Mouse (Mus musculus) spleen, adult 2 months (tissue): ENCODE data around the gene Prkd2. TPM values are rescaled to one million over a fixed set of nuclear protein-coding genes. Genes with fewer than 3 reads are reported as not detected.

Experiments used
- DNase-seq, 2 experiments: peaks; one replicate each; pipeline versions ENCODE4 v3.0.0 to v3.0.0-alpha.2; 2012 to 2021; ENCODE audit warnings: low spot score in 2 of 2, low read depth in 1 of 2
- H3K27ac ChIP-seq: fragments of 200-500 bp; 2 replicates; pipeline ENCODE4 v1.5.1; 2012; ENCODE audit warnings: low read length, inconsistent platforms; ENCODE audit not compliant: insufficient read depth
- H3K27me3 ChIP-seq: fragments of 200-500 bp; 2 replicates; pipeline ENCODE4 v1.6.1; 2012; ENCODE audit warnings: mild to moderate bottlenecking, moderate library complexity, low read length, inconsistent platforms; ENCODE audit not compliant: control insufficient read depth, insufficient read depth
- H3K36me3 ChIP-seq: fragments of 200-500 bp; 2 replicates; pipeline ENCODE4 v1.6.1; 2012; ENCODE audit warnings: mild to moderate bottlenecking, low read length, inconsistent platforms; ENCODE audit not compliant: control insufficient read depth, insufficient read depth
- H3K4me1 ChIP-seq: fragments of 200-500 bp; 2 replicates; pipeline ENCODE4 v1.6.1; 2011; ENCODE audit warnings: inconsistent platforms; ENCODE audit not compliant: control insufficient read depth, insufficient read depth, insufficient read length
- H3K4me3 ChIP-seq: fragments of 200-500 bp; 2 replicates; pipeline ENCODE4 v1.5.1; 2011; ENCODE audit warnings: mild to moderate bottlenecking, inconsistent platforms; ENCODE audit not compliant: insufficient read depth, insufficient read length; ENCODE audit errors: extremely low read depth
- CTCF ChIP-seq: fragments of 200-500 bp; IDR thresholded peaks from 2 replicates; pipeline ENCODE4 v1.5.1; 2011; ENCODE audit warnings: mild to moderate bottlenecking, inconsistent platforms; ENCODE audit not compliant: insufficient read depth, insufficient read length, insufficient replicate concordance; ENCODE audit errors: extremely low read depth
- POLR2A ChIP-seq: fragments of 200-500 bp; IDR thresholded peaks from 2 replicates; pipeline ENCODE4 v1.6.1; 2011; ENCODE audit warnings: low read depth, low read length, inconsistent platforms
- WGBS: fragments of 180-500 bp; shearing (Covaris S2); methylation state at CpG from one replicate; pipeline ENCODE4 v1.1.7; 2018; 5-methylcytosine and 5-hydroxymethylcytosine counted together
- polyA plus RNA-seq: library from polyadenylated mRNA; depleted of rRNA; stranded (reverse); fragments of >200 nt; gene quantifications from 2 replicates; pipeline ENCODE4 v1.2.3, GENCODE M21; 2012; rRNA removed

Gene Prkd2
- 183 and 205 TPM in 2 replicates for polyA plus RNA-seq

- DNase-seq = peak; percentile 57 to 94
- Histone ChIP-seq H3K4me1 (peaks cover 44% of the 10 kb centered on the region), H3K27ac (peak within 1 kb of the TSS; percentile 97), H3K27me3 (no peaks in the 10 kb centered on the region), H3K4me3 (peak within 1 kb of the TSS; percentile 82), H3K36me3 (peaks cover 18% of the 10 kb centered on the region)
- TF ChIP-seq POLR2A = peak; percentile 20
- TF ChIP-seq CTCF = no peak
- WGBS = under 1% methylated on average over 31 of the region's 32 CpGs
Observed at GRCm38 (mm10) chr7:16842645-16843063, at the start of gene Prkd2. Prkd2 (plus strand) TSS chr7:16842902.

- Histone ChIP-seq H3K4me3 (no peak overlapping the region), H3K36me3 (peaks cover 43% of the 10 kb centered on the region), H3K4me1 (no peaks in the 10 kb centered on the region), H3K27me3 (no peaks in the 10 kb centered on the region), H3K27ac (no peak overlapping the region)
- DNase-seq = no peak
- TF ChIP-seq POLR2A (no peak), CTCF (no peak)
- WGBS = 97% methylated on average over 19 of the region's 19 CpGs
Observed at GRCm38 (mm10) chr7:16793010-16793725, 49.5 kb upstream of the Prkd2 start.

- peaks cover 38% of the 10 kb centered on the region for H3K36me3 ChIP-seq
- H3K4me3 ChIP-seq = no peak overlapping the region
- WGBS = 84% methylated on average over 5 of the region's 5 CpGs
Observed at GRCm38 (mm10) chr7:16794886-16795285, 47.8 kb upstream of the Prkd2 start.

GRCm38 (mm10) chr7:16804409-16805028, 38.2 kb upstream of the Prkd2 start:
- no peaks in the 10 kb centered on the region for H3K36me3 ChIP-seq
- no peak overlapping the region for H3K4me3 ChIP-seq
- H3K4me1 ChIP-seq = no peaks in the 10 kb centered on the region
- 32% methylated on average over 8 of the region's 8 CpGs for WGBS
- no peak overlapping the region for H3K27ac ChIP-seq
- no peaks in the 10 kb centered on the region for H3K27me3 ChIP-seq
- DNase-seq = no peak
- no peak for TF ChIP-seq POLR2A
- TF ChIP-seq CTCF = peak; percentile 16; the same call in 1 of the 2 replicates

More at GRCm38 (mm10) chr7:16794886-16795285, 47.8 kb upstream of the Prkd2 start:
- no peak for TF ChIP-seq POLR2A
- no peak for TF ChIP-seq CTCF
- H3K27me3 ChIP-seq = no peaks in the 10 kb centered on the region
- H3K27ac ChIP-seq = no peak overlapping the region
- no peaks in the 10 kb centered on the region for H3K4me1 ChIP-seq
- no peak for DNase-seq

GRCm38 (mm10) chr7:16807936-16808335, 34.8 kb upstream of the Prkd2 start:
- Histone ChIP-seq H3K36me3 (peaks cover 12% of the 10 kb centered on the region), H3K4me3 (no peak overlapping the region), H3K27ac (no peak overlapping the region), H3K4me1 (no peaks in the 10 kb centered on the region; the same call in 1 of the 2 replicates), H3K27me3 (no peaks in the 10 kb centered on the region)
- DNase-seq = no peak
- 86% methylated on average over 9 of the region's 9 CpGs for WGBS
- TF ChIP-seq CTCF (peak; percentile 26; the same call in 1 of the 2 replicates), POLR2A (no peak)

- WGBS = 94% methylated on average over 9 of the region's 9 CpGs
- H3K36me3 ChIP-seq = peaks cover 12% of the 10 kb centered on the region
- H3K4me3 ChIP-seq = no peak overlapping the region
- DNase-seq = no peak
- TF ChIP-seq CTCF (no peak), POLR2A (no peak)
- no peaks in the 10 kb centered on the region for H3K27me3 ChIP-seq
- no peaks in the 10 kb centered on the region; the same call in 1 of the 2 replicates for H3K4me1 ChIP-seq
- H3K27ac ChIP-seq = no peak overlapping the region
Observed at GRCm38 (mm10) chr7:16808647-16809046, 34.1 kb upstream of the Prkd2 start.
